Mouse (Mus musculus) CH12.LX (cell line): ENCODE data around the gene Cnpy3. TPM values are rescaled to one million over a fixed set of nuclear protein-coding genes. Genes with fewer than 3 reads are reported as not detected.

Source experiments
- DNase-seq: peaks from one replicate; pipeline ENCODE4 v3.0.0-alpha.2; 2013; ENCODE audit errors: extremely low read depth
- H3K27ac ChIP-seq: 2 replicates; pipeline ENCODE4 v1.5.1; 2012; ENCODE audit warnings: low read depth, mild to moderate bottlenecking, control low read depth, moderate library complexity; ENCODE audit not compliant: insufficient read depth
- H3K27me3 ChIP-seq: replicated peaks from 2 replicates; pipeline ENCODE3; 2012; ENCODE audit warnings: inconsistent platforms
- H3K36me3 ChIP-seq, 2 experiments: replicated peaks in 1 of 2; 2 replicates each; pipeline versions ENCODE3 to v1.6.1; 2012; ENCODE audit warnings: inconsistent platforms in 1 of 2, low read length in 1 of 2, mild to moderate bottlenecking in 1 of 2, mixed read lengths in 1 of 2, moderate library complexity in 1 of 2; ENCODE audit not compliant: control insufficient read depth in 1 of 2, insufficient read depth in 1 of 2
- H3K4me1 ChIP-seq, 2 experiments: 2 replicates each; pipeline ENCODE4 v1.6.1; 2012; ENCODE audit warnings: inconsistent platforms in 1 of 2, moderate library complexity in 1 of 2; ENCODE audit not compliant: insufficient read depth in 2 of 2, control insufficient read depth in 1 of 2
- H3K4me2 ChIP-seq: 2 replicates; pipeline ENCODE4 v1.6.1; 2012; ENCODE audit warnings: low read depth, mild to moderate bottlenecking, control low read depth; ENCODE audit not compliant: poor library complexity, insufficient read depth, severe bottlenecking
- H3K4me3 ChIP-seq, 3 experiments: fragments of 150-350 bp in 1 of 3; sonication (generic) in 1 of 3; replicated peaks in 1 of 3; 2 replicates each; pipeline versions ENCODE3 to v1.5.1; 2011 to 2012; ENCODE audit warnings: low read depth in 2 of 3, low read length in 2 of 3, mild to moderate bottlenecking in 2 of 3, moderate library complexity in 2 of 3, control low read depth in 1 of 3, improper control_type of control experiment in 1 of 3, inconsistent platforms in 1 of 3, mixed read lengths in 1 of 3; ENCODE audit not compliant: poor library complexity in 1 of 3
- H3K79me2 ChIP-seq: replicated peaks from 2 replicates; pipeline ENCODE4 v1.6.1; 2012; ENCODE audit warnings: mild to moderate bottlenecking, moderate library complexity; ENCODE audit not compliant: control insufficient read depth, poor library complexity, insufficient read depth, severe bottlenecking; ENCODE audit errors: extremely low read depth
- H3K9ac ChIP-seq: 2 replicates; pipeline ENCODE4 v1.6.1; 2012; ENCODE audit warnings: low read depth, mild to moderate bottlenecking, control low read depth, moderate library complexity; ENCODE audit not compliant: insufficient read depth
- H3K9me3 ChIP-seq: replicated peaks from 2 replicates; pipeline ENCODE3; 2012; ENCODE audit warnings: low read length, inconsistent platforms, mixed read lengths
- CHD1 ChIP-seq: IDR thresholded peaks from 2 replicates; pipeline ENCODE4 v1.6.1; 2012; ENCODE audit warnings: low read depth, low read length, improper control_type of control experiment, inconsistent platforms
- CHD2 ChIP-seq: IDR thresholded peaks from 2 replicates; pipeline ENCODE4 v1.6.1; 2011; ENCODE audit warnings: low read length, improper control_type of control experiment
- CTCF ChIP-seq, 2 experiments: IDR thresholded peaks in 1 of 2; conservative IDR thresholded peaks in 1 of 2; 2 replicates each; pipeline ENCODE4 v1.5.1; 2011 to 2012; ENCODE audit warnings: low read depth in 2 of 2, low read length in 2 of 2, improper control_type of control experiment in 1 of 2, inconsistent platforms in 1 of 2, mild to moderate bottlenecking in 1 of 2, moderate library complexity in 1 of 2
- E2F4 ChIP-seq: IDR thresholded peaks from 2 replicates; pipeline ENCODE4 v1.6.1; 2011; ENCODE audit warnings: low read depth, low read length, improper control_type of control experiment; ENCODE audit not compliant: insufficient replicate concordance
- ETS1 ChIP-seq: conservative IDR thresholded peaks from 2 replicates; pipeline ENCODE4 v1.6.1; 2012; ENCODE audit warnings: low read depth, mild to moderate bottlenecking, inconsistent platforms, low read length, improper control_type of control experiment, moderate library complexity
- JUND ChIP-seq: conservative IDR thresholded peaks from 2 replicates; pipeline ENCODE4 v1.6.1; 2011; ENCODE audit warnings: low read depth, low read length, improper control_type of control experiment
- MAFK ChIP-seq: IDR thresholded peaks from 2 replicates; pipeline ENCODE4 v1.6.1; 2011; ENCODE audit warnings: low read length, improper control_type of control experiment; ENCODE audit not compliant: insufficient replicate concordance
- MEF2A ChIP-seq: IDR thresholded peaks from 2 replicates; pipeline ENCODE4 v1.6.1; 2014; ENCODE audit warnings: low read depth, mild to moderate bottlenecking, inconsistent platforms, low read length, improper control_type of control experiment, borderline replicate concordance
- POLR2A ChIP-seq: IDR thresholded peaks from 2 replicates; pipeline ENCODE4 v1.6.1; 2011; ENCODE audit warnings: low read depth, mild to moderate bottlenecking, improper control_type of control experiment, low read length
- RAD21 ChIP-seq: IDR thresholded peaks from 2 replicates; pipeline ENCODE4 v1.6.1; 2011; ENCODE audit warnings: low read depth, mild to moderate bottlenecking, low read length, improper control_type of control experiment, moderate library complexity
- SIN3A ChIP-seq: IDR thresholded peaks from 2 replicates; pipeline ENCODE4 v1.6.1; 2012; ENCODE audit warnings: low read length, improper control_type of control experiment, inconsistent platforms
- SMC3 ChIP-seq: IDR thresholded peaks from 2 replicates; pipeline ENCODE4 v1.6.1; 2011; ENCODE audit warnings: low read depth, low read length, improper control_type of control experiment
- TCF12 ChIP-seq: IDR thresholded peaks from 2 replicates; pipeline ENCODE4 v1.6.1; 2014; ENCODE audit warnings: low read depth, mild to moderate bottlenecking, inconsistent platforms, low read length, improper control_type of control experiment
- USF1 ChIP-seq: IDR thresholded peaks from 2 replicates; pipeline ENCODE4 v1.6.1; 2014; ENCODE audit warnings: low read depth, mild to moderate bottlenecking, inconsistent platforms, low read length, improper control_type of control experiment
- USF2 ChIP-seq: conservative IDR thresholded peaks from 2 replicates; pipeline ENCODE4 v1.6.1; 2011; ENCODE audit warnings: low read depth, low read length, improper control_type of control experiment
- ZC3H11A ChIP-seq: IDR thresholded peaks from 2 replicates; pipeline ENCODE4 v1.6.1; 2012; ENCODE audit warnings: low read depth, mild to moderate bottlenecking, inconsistent platforms, low read length, improper control_type of control experiment
- ZKSCAN1 ChIP-seq: IDR thresholded peaks from 2 replicates; pipeline ENCODE4 v1.6.1; 2012; ENCODE audit warnings: low read depth, inconsistent platforms, low read length, improper control_type of control experiment, borderline replicate concordance
- ZMIZ1 ChIP-seq: IDR thresholded peaks from 2 replicates; pipeline ENCODE4 v1.6.1; 2012; ENCODE audit warnings: low read depth, mild to moderate bottlenecking, inconsistent platforms, low read length, improper control_type of control experiment
- ZNF384 ChIP-seq: IDR thresholded peaks from 2 replicates; pipeline ENCODE4 v1.6.1; 2012; ENCODE audit warnings: low read depth, low read length, improper control_type of control experiment, inconsistent platforms
- dilution Hi-C: fragments of 300-500 bp; cut with MboI; formaldehyde crosslinking; loops from 2 replicates; pipeline ENCODE4 v1.14.3; 2020; ENCODE audit warnings: low sequenced_read_pairs; ENCODE audit not compliant: extremely low pct_unique_long_range_greater_than_20kb, extremely low pct_ligation_motif_present
- in situ Hi-C: fragments of 300-500 bp; cut with MboI; formaldehyde crosslinking; loops from 3 replicates; pipeline ENCODE4 v1.14.3; 2019; ENCODE audit warnings: low sequenced_read_pairs, low pct_ligation_motif_present, low pct_unique_long_range_greater_than_20kb, mixed read lengths
- polyA plus RNA-seq: library from polyadenylated mRNA; unstranded; fragments of >175 nt; gene quantifications from 2 replicates; pipeline ENCODE4 v1.2.1, GENCODE M21; 2012; ENCODE audit warnings: low read depth; ENCODE audit not compliant: insufficient read length
- total RNA-seq, 2 experiments: library from RNA; depleted of rRNA; stranded (reverse); fragments of 300-350 nt in 1 of 2; fragments of >200 nt in 1 of 2; gene quantifications; 2 replicates each; pipeline ENCODE4 v1.2.3; 2012 to 2014

Cnpy3 gene
- total and polyA plus RNA-seq, 3 experiments: 78.6 to 102 (median 94.8) TPM

DNA sequence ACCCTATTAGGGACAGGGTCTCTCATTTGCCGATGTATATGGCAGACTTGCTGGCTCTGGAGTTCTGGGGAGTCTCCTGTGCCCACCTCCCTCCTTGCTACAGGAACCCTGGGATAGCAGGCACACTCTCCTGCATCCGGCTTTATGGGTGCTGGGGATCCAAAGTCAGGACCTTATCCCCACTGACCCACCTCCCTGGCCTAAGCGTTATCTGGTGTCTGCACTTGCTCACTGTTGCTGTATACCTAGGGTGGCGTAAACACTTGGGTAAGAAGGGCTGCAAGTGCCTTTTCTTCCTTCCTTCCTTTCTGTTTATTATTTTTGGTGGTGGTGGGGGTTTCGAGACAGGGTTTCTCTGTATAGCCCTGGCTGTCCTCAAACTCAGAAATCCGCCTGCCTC lies 10.7 kb downstream of the Cnpy3 start:
- in situ Hi-C loops: no loop called here
- H3K27ac ChIP-seq: no peak overlapping the region
- no peak overlapping the region for H3K4me2 ChIP-seq

DNA sequence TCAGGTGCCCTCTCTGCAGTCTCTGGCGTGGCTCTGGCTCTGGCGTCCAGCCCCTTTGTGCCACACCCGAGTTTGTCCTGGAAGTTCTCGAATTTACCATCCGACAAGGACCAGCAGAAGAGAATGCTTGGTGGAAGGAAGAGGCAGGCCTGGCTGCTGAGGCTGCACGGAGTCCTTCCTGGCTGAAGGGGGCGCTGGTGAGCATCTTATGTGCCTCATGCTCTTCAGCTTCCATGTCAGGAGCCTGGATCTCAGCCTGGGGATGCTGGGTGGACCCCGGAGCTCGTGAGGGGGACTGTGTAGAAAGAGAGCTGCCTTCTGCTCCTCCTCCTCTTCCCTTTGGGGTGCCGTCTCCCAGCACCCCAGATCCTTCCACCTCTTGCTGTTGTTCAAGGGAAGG lies 15.9 kb downstream of the Cnpy3 start:
- in situ Hi-C loops (loop anchor here (5.0 kb wide), 1 partner anchor 36 kb away; the partner anchor contains the start of gene 2310039H08Rik), dilution Hi-C loops (no loop called here)
- H3K9me3 ChIP-seq: peaks cover 2% of the 10 kb centered on the region
- TF ChIP-seq ZC3H11A (no peak), TCF12 (no peak), USF1 (no peak), MEF2A (no peak), E2F4 (no peak), CHD2 (no peak), CTCF (conservative IDR thresholded peaks at IDR 0.05 in 1 of 2, IDR thresholded peaks at IDR 0.05 in 1 of 2; ENCODE audit: low read depth in 2 of 2, low read length in 2 of 2) (peak; percentile 66 to 69; a peak in 3 of 4 replicates), RAD21 (peak; percentile 50), SMC3 (peak; percentile 54), SIN3A (no peak), CHD1 (no peak), USF2 (no peak), ZNF384 (no peak), MAFK (no peak)
- H3K4me3 ChIP-seq: no peak overlapping the region
- no peak overlapping the region for H3K27ac ChIP-seq
- peaks cover 0 to 36% of the 10 kb centered on the region in 2 experiments; a peak in 2 of 4 replicates for H3K4me1 ChIP-seq
- H3K9ac ChIP-seq: no peak overlapping the region
- H3K4me2 ChIP-seq: no peak overlapping the region
- no peaks in the 10 kb centered on the region for H3K79me2 ChIP-seq
- peaks cover 39 to 56% of the 10 kb centered on the region in 2 experiments for H3K36me3 ChIP-seq
- peak; percentile 70 for DNase-seq
- H3K27me3 ChIP-seq: no peaks in the 10 kb centered on the region

More for the DNA sequence above, 10.7 kb downstream of the Cnpy3 start:
- peaks cover 65 to 70% of the 10 kb centered on the region in 2 experiments for H3K36me3 ChIP-seq
- peaks cover 2% of the 10 kb centered on the region for H3K9me3 ChIP-seq
- peaks cover 6% of the 10 kb centered on the region for H3K79me2 ChIP-seq
- no peak for DNase-seq
- peaks cover 10 to 48% of the 10 kb centered on the region in 2 experiments for H3K4me1 ChIP-seq
- dilution Hi-C loops: no loop called here
- H3K27me3 ChIP-seq: no peaks in the 10 kb centered on the region
- H3K9ac ChIP-seq: no peak overlapping the region
- TF ChIP-seq ZKSCAN1: no peak
- TF ChIP-seq CTCF (conservative IDR thresholded peaks at IDR 0.05 in 1 of 2, IDR thresholded peaks at IDR 0.05 in 1 of 2; ENCODE audit: low read depth in 2 of 2, low read length in 2 of 2): no peak
- no peak for TF ChIP-seq ZNF384
- no peak for TF ChIP-seq RAD21
- TF ChIP-seq ZMIZ1: no peak
- TF ChIP-seq JUND: no peak
- no peak for TF ChIP-seq MAFK
- no peak for TF ChIP-seq CHD1
- TF ChIP-seq ETS1: no peak
- no peak for TF ChIP-seq USF1
- no peak for TF ChIP-seq SIN3A
- no peak for TF ChIP-seq POLR2A
- H3K4me3 ChIP-seq: no peak overlapping the region
